Mouse (Mus musculus): ENCODE measurements around the gene Npl. TPM values are rescaled to one million over a fixed set of nuclear protein-coding genes. Genes with fewer than 3 reads are reported as not detected.

Npl gene
- polyA plus RNA-seq, 1 experiment from 2014 or later, result 14.5 TPM

DNA sequence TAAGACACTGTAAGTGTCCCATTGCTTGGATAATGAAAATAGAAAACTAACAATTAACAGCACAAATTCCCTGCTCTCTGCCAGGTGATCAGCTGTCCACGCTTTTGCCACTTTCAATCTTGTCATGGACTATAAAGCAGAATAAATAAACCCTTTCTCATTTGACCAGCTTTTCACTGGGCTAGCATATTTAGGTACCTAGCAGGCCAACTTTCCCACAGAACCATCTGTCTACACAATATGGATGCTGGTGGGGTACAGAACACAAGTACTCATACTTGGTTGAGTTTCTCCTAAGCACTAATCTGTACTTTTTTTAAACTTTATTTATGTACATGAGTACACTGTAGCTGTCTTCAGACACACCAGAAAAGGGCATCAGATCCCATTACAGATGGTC is 70.5 kb downstream of the Npl start:
- WGBS, result 87% methylated on average over 1 of the region's 1 CpGs
- no peak for ATAC-seq (ENCODE audit: insufficient read depth, low FRiP score, low TSS enrichment)
- H3K36me3 ChIP-seq (ENCODE audit: control insufficient read depth, insufficient read depth, low read length), result peaks cover 17% of the 10 kb centered on the region; the same call in 1 of the 2 replicates

DNA sequence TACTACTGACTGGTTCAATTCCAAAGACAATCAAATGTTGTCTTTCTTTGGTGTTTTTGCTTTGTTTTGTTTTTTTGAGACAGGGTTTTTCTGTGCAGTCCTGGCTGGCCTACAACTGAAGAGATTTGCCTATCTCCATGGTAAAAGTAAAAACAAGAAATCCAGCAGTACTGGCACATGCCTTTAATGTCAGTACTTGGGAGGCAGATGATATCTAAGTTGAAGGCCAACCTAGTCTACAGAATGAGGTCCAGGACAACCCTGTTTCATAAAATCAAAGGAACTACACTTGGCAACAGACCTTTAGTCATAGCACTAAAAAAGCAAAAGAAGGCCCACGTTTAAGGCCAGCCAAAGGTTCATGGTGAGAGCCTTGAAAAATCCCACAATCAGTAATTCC is 88.0 kb downstream of the Npl start:
- Histone ChIP-seq H3K4me1 (ENCODE audit: control insufficient read depth, insufficient read depth, low read length) (no peaks in the 10 kb centered on the region), H3K9me3 (ENCODE audit: control insufficient read depth, low read length) (no peaks in the 10 kb centered on the region), H3K27ac (ENCODE audit: low read depth, low read length) (no peak overlapping the region), H3K9ac (ENCODE audit: low read length) (no peak overlapping the region), H3K36me3 (ENCODE audit: control insufficient read depth, insufficient read depth, low read length) (peaks cover 24% of the 10 kb centered on the region), H3K27me3 (ENCODE audit: control insufficient read depth, insufficient read depth, low read length) (no peaks in the 10 kb centered on the region), H3K4me3 (ENCODE audit: low read depth, low read length) (no peak overlapping the region), H3K4me2 (ENCODE audit: low read depth) (no peak overlapping the region)
- no peak for ATAC-seq (ENCODE audit: insufficient read depth, low FRiP score, low TSS enrichment)
- 92% methylated on average over 1 of the region's 1 CpGs for WGBS
- no peak for DNase-seq (ENCODE audit: low spot score)

More for the DNA sequence above, 70.5 kb downstream of the Npl start:
- Histone ChIP-seq H3K4me2 (ENCODE audit: low read depth) (no peak overlapping the region), H3K4me3 (ENCODE audit: low read depth, low read length) (no peak overlapping the region), H3K9me3 (ENCODE audit: control insufficient read depth, low read length) (no peaks in the 10 kb centered on the region), H3K9ac (ENCODE audit: low read length) (no peak overlapping the region), H3K27me3 (ENCODE audit: control insufficient read depth, insufficient read depth, low read length) (no peaks in the 10 kb centered on the region), H3K27ac (ENCODE audit: low read depth, low read length) (no peak overlapping the region), H3K4me1 (ENCODE audit: control insufficient read depth, insufficient read depth, low read length) (peaks cover 2% of the 10 kb centered on the region; the same call in 1 of the 2 replicates)
- no peak for DNase-seq (ENCODE audit: low spot score)

DNA sequence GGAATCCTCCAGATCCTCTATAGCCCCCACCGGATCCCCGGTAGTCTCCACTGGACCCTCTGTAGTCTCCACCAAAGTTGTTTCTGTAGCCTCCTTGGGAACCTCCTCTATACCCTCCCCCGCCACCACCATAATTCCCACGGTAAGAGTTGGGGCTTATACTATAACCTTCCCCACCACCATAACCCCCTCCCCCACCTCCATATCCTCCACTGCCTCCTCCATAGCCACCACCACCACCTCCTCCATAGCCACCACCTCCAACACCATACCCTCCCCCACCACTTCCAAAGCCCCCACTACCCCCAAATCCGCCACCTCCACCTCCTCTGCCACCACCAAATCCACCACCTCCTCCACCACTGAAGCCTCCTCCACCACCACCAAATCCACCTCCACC is 93.7 kb downstream of the Npl start:
- no peaks in the 10 kb centered on the region for H3K4me1 ChIP-seq (ENCODE audit: control insufficient read depth, insufficient read depth, low read length)
- H3K4me2 ChIP-seq (ENCODE audit: low read depth), result no peak overlapping the region
- DNase-seq (ENCODE audit: low spot score) (no peak), ATAC-seq (ENCODE audit: insufficient read depth, low FRiP score, low TSS enrichment) (0 out of 2 replicates have a peak, but pooled peaks have one; percentile 23)
- no peaks in the 10 kb centered on the region for H3K9me3 ChIP-seq (ENCODE audit: control insufficient read depth, low read length)
- H3K4me3 ChIP-seq (ENCODE audit: low read depth, low read length), result no peak overlapping the region
- H3K36me3 ChIP-seq (ENCODE audit: control insufficient read depth, insufficient read depth, low read length), result peaks cover 19% of the 10 kb centered on the region
- 87% methylated on average over 5 of the region's 5 CpGs for WGBS
- no peak overlapping the region for H3K9ac ChIP-seq (ENCODE audit: low read length)
- no peaks in the 10 kb centered on the region for H3K27me3 ChIP-seq (ENCODE audit: control insufficient read depth, insufficient read depth, low read length)
- no peak overlapping the region for H3K27ac ChIP-seq (ENCODE audit: low read depth, low read length)

DNA sequence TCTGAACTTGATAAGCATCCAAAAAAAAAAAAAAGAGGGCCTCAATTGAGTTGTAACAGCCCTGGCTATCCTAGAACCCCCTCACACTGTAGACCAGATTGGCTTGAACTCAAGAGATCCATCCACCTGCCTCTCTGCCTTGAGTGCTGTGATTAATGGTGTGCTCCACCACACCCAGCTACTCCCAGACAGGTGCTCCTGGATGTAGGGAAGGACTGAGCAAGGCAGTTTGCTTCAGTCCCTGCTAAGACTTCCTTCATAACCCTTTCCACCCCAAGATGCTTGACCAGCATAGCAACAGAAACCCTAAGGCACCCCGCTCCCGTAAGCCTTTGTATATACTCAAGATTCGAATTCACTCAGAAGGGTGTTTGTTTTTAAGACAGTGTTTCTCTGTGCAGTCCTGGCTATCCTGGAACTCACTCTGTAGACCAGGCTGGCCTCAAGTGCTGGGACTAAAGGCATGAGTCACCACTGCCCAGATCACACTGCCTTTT is 96.7 kb downstream of the Npl start:
- Histone ChIP-seq H3K4me2 (ENCODE audit: low read depth) (no peak overlapping the region), H3K4me1 (ENCODE audit: control insufficient read depth, insufficient read depth, low read length) (no peaks in the 10 kb centered on the region), H3K27ac (ENCODE audit: low read depth, low read length) (no peak overlapping the region), H3K9me3 (ENCODE audit: control insufficient read depth, low read length) (no peaks in the 10 kb centered on the region), H3K9ac (ENCODE audit: low read length) (no peak overlapping the region), H3K36me3 (ENCODE audit: control insufficient read depth, insufficient read depth, low read length) (peaks cover 9% of the 10 kb centered on the region), H3K4me3 (ENCODE audit: low read depth, low read length) (no peak overlapping the region), H3K27me3 (ENCODE audit: control insufficient read depth, insufficient read depth, low read length) (no peaks in the 10 kb centered on the region)
- no peak for ATAC-seq (ENCODE audit: insufficient read depth, low FRiP score, low TSS enrichment)
- WGBS, result 91% methylated on average over 3 of the region's 3 CpGs
- DNase-seq (ENCODE audit: low spot score), result no peak

Other genes starting within 250 kb of the Npl start
- gene Lamc1, start 217.3 kb downstream of the Npl start, polyA plus RNA-seq (2014; fragmentation: Nextera tagmentation; extraction: Ambion mirVana), result 37.0 and 41.0 TPM in 2 replicates
- gene Shcbp1l, start 124.9 kb downstream of the Npl start, polyA plus RNA-seq (2014; fragmentation: Nextera tagmentation; extraction: Ambion mirVana), result 0.37 TPM in 1 of 2 replicates, not detected in the other
- 21.0 and 23.8 TPM in 2 replicates for gene Dhx9, start 62.4 kb downstream of the Npl start, polyA plus RNA-seq (2014; fragmentation: Nextera tagmentation; extraction: Ambion mirVana)
- gene Rgs8, start 103.0 kb upstream of the Npl start, polyA plus RNA-seq (2014; fragmentation: Nextera tagmentation; extraction: Ambion mirVana), result 8.1 and 9.8 TPM in 2 replicates
- gene Rgs16, start 190.3 kb upstream of the Npl start, polyA plus RNA-seq (2014; fragmentation: Nextera tagmentation; extraction: Ambion mirVana), result 13.0 and 14.1 TPM in 2 replicates
- 26.7 and 29.2 TPM in 2 replicates for gene Rnasel, start 199.4 kb upstream of the Npl start, polyA plus RNA-seq (2014; fragmentation: Nextera tagmentation; extraction: Ambion mirVana)

All from neural tube, embryonic 11.5 days (tissue).